Mouse (Mus musculus) embryonic fibroblast, embryonic 13.5 days (primary cell): ENCODE data around the gene Cdhr3.

Experiments
- CTCF ChIP-seq: IDR thresholded peaks from 2 replicates; pipeline ENCODE4 v1.5.1; 2011; ENCODE audit warnings: mild to moderate bottlenecking, control low read depth, low read length, moderate library complexity, borderline replicate concordance; ENCODE audit not compliant: insufficient read depth
- POLR2A ChIP-seq: IDR thresholded peaks from 2 replicates; pipeline ENCODE4 v1.6.1; 2011; ENCODE audit warnings: low read depth, mild to moderate bottlenecking, control low read depth, low read length, moderate library complexity

- no peak for TF ChIP-seq POLR2A
- TF ChIP-seq CTCF: peak; percentile 17; the same call in 1 of the 2 replicates
Observed at GRCm38 (mm10) chr12:33066355-33066754, 26.3 kb downstream of the Cdhr3 start.
